Mouse (Mus musculus): ENCODE measurements around the gene Clstn1. TPM values are rescaled to one million over a fixed set of nuclear protein-coding genes. Genes with fewer than 3 reads are reported as not detected.
A peak's percentile ranks its signal among the peaks of the same experiment; 100 is the strongest.

Clstn1 gene
- polyA plus RNA-seq, 1 experiment from 2014 or later: 22.7 TPM

- ATAC-seq: no peak
- Histone ChIP-seq H3K4me2 (no peak overlapping the region), H3K9ac (no peak overlapping the region), H3K27ac (no peak overlapping the region), H3K4me3 (no peak overlapping the region), H3K4me1 (peaks cover 46% of the 10 kb centered on the region), H3K36me3 (ENCODE audit: poor library complexity, severe bottlenecking) (peaks cover 9% of the 10 kb centered on the region), H3K9me3 (replicated peaks) (no peaks in the 10 kb centered on the region), H3K27me3 (no peaks in the 10 kb centered on the region)
- WGBS: 89% methylated on average over 5 of the region's 5 CpGs
Measured at GRCm38 (mm10) chr4:149623711-149624110, 37.4 kb downstream of the Clstn1 start.

- no peak overlapping the region for H3K4me3 ChIP-seq
- WGBS: 18% methylated on average over 17 of the region's 17 CpGs
- H3K27me3 ChIP-seq: no peaks in the 10 kb centered on the region
- peak overlapping the region; percentile 10; the same call in 1 of the 2 replicates for H3K27ac ChIP-seq
- peaks cover 30% of the 10 kb centered on the region for H3K36me3 ChIP-seq (ENCODE audit: poor library complexity, severe bottlenecking)
- no peak for ATAC-seq
- H3K4me2 ChIP-seq: peak overlapping the region; percentile 39; the same call in 1 of the 2 replicates
- no peaks in the 10 kb centered on the region for H3K9me3 ChIP-seq (replicated peaks)
- peaks cover 31% of the 10 kb centered on the region for H3K4me1 ChIP-seq
- peak overlapping the region; percentile 23; the same call in 1 of the 2 replicates for H3K9ac ChIP-seq
Measured at GRCm38 (mm10) chr4:149626809-149627208, 40.5 kb downstream of the Clstn1 start.

DNA sequence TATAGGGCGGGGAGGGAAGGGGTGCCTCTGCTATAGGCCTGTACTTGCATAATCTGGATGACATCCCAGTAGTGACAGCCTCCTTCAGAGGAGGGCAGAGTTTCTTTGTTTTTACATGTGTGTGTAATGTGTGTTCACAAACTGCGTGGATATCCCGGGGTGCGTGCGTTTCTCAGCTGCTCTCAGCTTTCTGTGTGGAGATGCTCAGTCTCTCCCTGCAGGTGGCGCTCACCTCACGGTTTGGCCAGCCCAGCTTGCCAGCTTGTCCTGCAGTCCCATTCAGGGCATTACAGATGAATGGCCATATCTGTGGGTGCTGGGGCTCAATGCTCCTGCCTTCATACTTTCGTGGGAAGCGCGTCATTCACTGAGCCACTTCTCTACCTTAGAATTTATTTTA, 42.1 kb downstream of the Clstn1 start:
- Histone ChIP-seq H3K9ac (no peak overlapping the region), H3K27ac (no peak overlapping the region), H3K9me3 (replicated peaks) (no peaks in the 10 kb centered on the region), H3K4me1 (peaks cover 29% of the 10 kb centered on the region), H3K4me3 (no peak overlapping the region), H3K4me2 (no peak overlapping the region), H3K27me3 (no peaks in the 10 kb centered on the region), H3K36me3 (ENCODE audit: poor library complexity, severe bottlenecking) (peaks cover 43% of the 10 kb centered on the region)
- ATAC-seq: no peak
- WGBS: 80% methylated on average over 10 of the region's 10 CpGs

- Histone ChIP-seq H3K4me2 (no peak overlapping the region), H3K27ac (no peak overlapping the region), H3K27me3 (no peaks in the 10 kb centered on the region), H3K36me3 (ENCODE audit: poor library complexity, severe bottlenecking) (peaks cover 48% of the 10 kb centered on the region), H3K4me1 (peaks cover 29% of the 10 kb centered on the region), H3K4me3 (no peak overlapping the region), H3K9ac (no peak overlapping the region), H3K9me3 (replicated peaks) (no peaks in the 10 kb centered on the region)
- 61% methylated on average over 9 of the region's 9 CpGs for WGBS
- no peak for ATAC-seq
Measured at GRCm38 (mm10) chr4:149628810-149629209, 42.5 kb downstream of the Clstn1 start.

- Histone ChIP-seq H3K27ac (no peak overlapping the region), H3K4me2 (no peak overlapping the region), H3K4me3 (no peak overlapping the region), H3K27me3 (no peaks in the 10 kb centered on the region), H3K4me1 (no peaks in the 10 kb centered on the region), H3K36me3 (ENCODE audit: poor library complexity, severe bottlenecking) (peaks cover 81% of the 10 kb centered on the region), H3K9ac (no peak overlapping the region), H3K9me3 (replicated peaks) (no peaks in the 10 kb centered on the region)
- 88% methylated on average over 9 of the region's 9 CpGs for WGBS
- ATAC-seq: no peak
Measured at GRCm38 (mm10) chr4:149632670-149633307, 46.5 kb downstream of the Clstn1 start.

DNA sequence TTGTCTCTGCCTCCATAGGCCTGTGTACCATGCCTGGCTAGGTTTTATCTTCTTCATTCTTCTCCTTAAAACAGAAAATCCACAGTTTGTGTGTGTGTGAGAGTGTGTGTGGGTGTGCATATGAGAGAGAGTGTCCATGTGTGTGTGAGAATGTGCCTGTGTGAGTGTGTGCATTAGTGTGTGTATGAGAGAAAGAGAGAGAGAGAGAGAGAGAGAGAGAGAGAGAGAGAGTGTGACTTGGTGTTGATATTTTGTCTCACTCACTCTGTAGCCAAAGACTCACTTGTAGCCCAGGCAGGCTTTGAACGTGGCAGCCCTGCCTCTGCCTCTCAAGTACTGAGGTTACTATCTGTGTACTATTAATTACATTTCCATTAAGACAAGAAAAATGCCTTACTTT, 47.9 kb downstream of the Clstn1 start:
- Histone ChIP-seq H3K36me3 (ENCODE audit: poor library complexity, severe bottlenecking) (peaks cover 88% of the 10 kb centered on the region), H3K27me3 (no peaks in the 10 kb centered on the region), H3K27ac (no peak overlapping the region), H3K4me2 (no peak overlapping the region), H3K4me3 (no peak overlapping the region), H3K4me1 (no peaks in the 10 kb centered on the region), H3K9me3 (replicated peaks) (no peaks in the 10 kb centered on the region), H3K9ac (no peak overlapping the region)
- ATAC-seq: no peak
- WGBS: 95% methylated on average over 1 of the region's 1 CpGs

DNA sequence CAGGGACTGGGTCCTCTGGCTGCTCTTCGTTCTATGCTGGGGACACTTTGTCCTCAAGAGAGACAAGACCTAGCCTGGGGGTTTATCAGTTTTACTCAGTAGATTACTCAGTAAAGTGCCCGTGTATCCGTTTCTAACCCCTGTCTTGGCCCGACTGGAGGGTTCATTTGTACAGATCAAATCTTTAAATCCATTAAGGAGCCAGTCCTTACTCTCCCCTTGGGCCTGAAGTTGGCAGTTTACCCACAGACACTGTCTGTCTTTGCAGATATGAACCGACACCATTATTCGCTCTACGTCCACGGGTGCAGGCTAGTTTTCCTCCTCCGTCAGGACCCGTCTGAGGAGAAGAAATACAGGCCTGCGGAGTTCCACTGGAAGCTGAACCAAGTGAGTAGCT, 48.7 kb downstream of the Clstn1 start:
- Histone ChIP-seq H3K4me3 (no peak overlapping the region), H3K4me1 (no peaks in the 10 kb centered on the region), H3K9me3 (replicated peaks) (no peaks in the 10 kb centered on the region), H3K9ac (no peak overlapping the region), H3K27me3 (no peaks in the 10 kb centered on the region), H3K36me3 (ENCODE audit: poor library complexity, severe bottlenecking) (peaks cover 90% of the 10 kb centered on the region), H3K4me2 (no peak overlapping the region), H3K27ac (no peak overlapping the region)
- no peak for ATAC-seq
- WGBS: 96% methylated on average over 11 of the region's 11 CpGs

DNA sequence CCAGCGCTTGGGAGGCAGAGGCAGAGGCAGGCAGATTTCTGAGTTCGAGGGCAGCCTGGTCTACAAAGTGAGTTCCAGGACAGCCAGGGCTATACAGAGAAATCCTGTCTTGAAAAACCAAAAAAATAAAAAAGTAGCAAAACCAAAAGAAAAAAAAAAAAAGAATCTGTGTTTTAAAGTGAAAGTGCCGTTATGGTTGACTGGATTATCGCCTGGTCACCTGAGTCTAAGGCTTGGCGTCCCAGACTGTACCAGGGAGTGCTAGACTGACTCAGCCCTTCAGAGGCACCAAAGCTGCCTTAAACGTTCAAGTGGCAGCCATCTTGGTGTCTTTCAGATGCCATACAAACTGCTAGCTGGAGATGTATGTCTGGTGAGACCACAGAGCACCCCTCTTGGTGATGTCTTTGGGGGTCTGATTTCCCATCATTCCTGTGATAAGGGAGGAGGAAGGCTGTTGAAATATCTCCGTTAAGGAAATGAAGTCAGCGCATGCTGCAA, 49.7 kb downstream of the Clstn1 start:
- 91% methylated on average over 8 of the region's 8 CpGs for WGBS
- no peak overlapping the region for H3K27ac ChIP-seq
- no peak overlapping the region for H3K4me2 ChIP-seq
- no peak overlapping the region for H3K9ac ChIP-seq
- H3K4me1 ChIP-seq: no peaks in the 10 kb centered on the region
- no peak overlapping the region for H3K4me3 ChIP-seq
- peaks cover 90% of the 10 kb centered on the region for H3K36me3 ChIP-seq (ENCODE audit: poor library complexity, severe bottlenecking)
- H3K27me3 ChIP-seq: no peaks in the 10 kb centered on the region
- ATAC-seq: no peak
- no peaks in the 10 kb centered on the region for H3K9me3 ChIP-seq (replicated peaks)

DNA sequence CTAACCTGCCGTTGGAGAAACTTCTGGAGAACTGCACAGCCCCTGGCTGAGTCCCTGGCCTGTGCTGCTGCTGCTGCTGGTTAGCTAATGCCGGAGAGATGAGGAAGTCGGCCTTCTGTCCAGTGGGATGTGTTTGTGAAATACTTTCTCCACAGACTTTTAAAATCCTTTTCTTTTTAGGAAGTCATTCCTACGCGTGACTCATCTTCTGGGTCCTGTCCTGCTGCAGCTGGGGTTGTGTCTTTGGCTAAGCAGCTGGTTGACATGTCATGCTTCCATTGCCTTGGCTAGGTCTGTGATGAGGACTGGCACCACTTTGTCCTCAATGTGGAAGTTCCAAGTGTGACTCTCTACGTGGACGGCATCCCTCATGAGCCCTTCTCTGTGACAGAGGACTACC, 51.7 kb downstream of the Clstn1 start:
- no peak for ATAC-seq
- Histone ChIP-seq H3K4me2 (no peak overlapping the region), H3K4me3 (no peak overlapping the region), H3K9ac (no peak overlapping the region), H3K36me3 (ENCODE audit: poor library complexity, severe bottlenecking) (peaks cover 92% of the 10 kb centered on the region), H3K9me3 (replicated peaks) (no peaks in the 10 kb centered on the region), H3K27me3 (no peaks in the 10 kb centered on the region), H3K27ac (no peak overlapping the region), H3K4me1 (no peaks in the 10 kb centered on the region)
- WGBS: 92% methylated on average over 7 of the region's 7 CpGs

GRCm38 (mm10) chr4:149640831-149641230, 54.6 kb downstream of the Clstn1 start:
- no peak for ATAC-seq
- no peaks in the 10 kb centered on the region for H3K4me1 ChIP-seq
- 63% methylated on average over 9 of the region's 9 CpGs for WGBS

GRCm38 (mm10) chr4:149641400-149641799, 55.1 kb downstream of the Clstn1 start:
- no peak overlapping the region for H3K27ac ChIP-seq
- H3K36me3 ChIP-seq (ENCODE audit: poor library complexity, severe bottlenecking): peaks cover 92% of the 10 kb centered on the region
- no peak for ATAC-seq
- no peaks in the 10 kb centered on the region for H3K4me1 ChIP-seq
- H3K4me2 ChIP-seq: no peak overlapping the region
- H3K4me3 ChIP-seq: no peak overlapping the region
- H3K27me3 ChIP-seq: no peaks in the 10 kb centered on the region
- H3K9me3 ChIP-seq (replicated peaks): no peaks in the 10 kb centered on the region
- no peak overlapping the region for H3K9ac ChIP-seq
- WGBS: 87% methylated on average over 8 of the region's 8 CpGs

More at GRCm38 (mm10) chr4:149640831-149641230, 54.6 kb downstream of the Clstn1 start:
- H3K4me2 ChIP-seq: no peak overlapping the region
- no peaks in the 10 kb centered on the region for H3K9me3 ChIP-seq (replicated peaks)
- H3K27ac ChIP-seq: no peak overlapping the region
- no peaks in the 10 kb centered on the region for H3K27me3 ChIP-seq
- no peak overlapping the region for H3K9ac ChIP-seq
- H3K36me3 ChIP-seq (ENCODE audit: poor library complexity, severe bottlenecking): peaks cover 92% of the 10 kb centered on the region
- H3K4me3 ChIP-seq: no peak overlapping the region

- H3K9ac ChIP-seq: no peak overlapping the region
- no peaks in the 10 kb centered on the region for H3K4me1 ChIP-seq
- H3K27ac ChIP-seq: no peak overlapping the region
- no peak overlapping the region for H3K4me3 ChIP-seq
- no peaks in the 10 kb centered on the region for H3K27me3 ChIP-seq
- peaks cover 92% of the 10 kb centered on the region for H3K36me3 ChIP-seq (ENCODE audit: poor library complexity, severe bottlenecking)
- no peak for ATAC-seq
- WGBS: 93% methylated on average over 5 of the region's 5 CpGs
- no peak overlapping the region for H3K4me2 ChIP-seq
- H3K9me3 ChIP-seq (replicated peaks): no peaks in the 10 kb centered on the region
Measured at GRCm38 (mm10) chr4:149641956-149642355, 55.7 kb downstream of the Clstn1 start.

DNA sequence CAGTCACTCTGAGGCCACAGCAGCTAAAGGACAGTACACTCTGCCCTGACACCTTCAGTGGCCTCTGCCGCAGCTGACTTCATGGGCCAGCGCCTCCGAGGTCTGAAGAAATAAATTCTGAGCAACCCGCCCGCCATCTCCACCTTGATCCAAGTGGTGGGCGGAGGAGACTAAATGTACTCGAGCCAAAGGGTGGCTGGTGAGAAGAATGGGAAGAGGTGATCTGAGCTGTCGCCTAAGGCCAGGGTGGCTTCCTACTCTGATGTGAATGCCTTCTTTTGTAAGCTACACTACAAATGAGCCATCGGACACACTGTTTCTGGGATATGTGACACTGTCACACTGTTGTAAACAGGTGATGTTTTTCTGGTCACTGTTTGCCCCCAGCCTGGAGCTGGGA, 59.5 kb downstream of the Clstn1 start:
- H3K4me3 ChIP-seq: no peak overlapping the region
- no peak overlapping the region for H3K27ac ChIP-seq
- H3K4me2 ChIP-seq: no peak overlapping the region
- peaks cover 93% of the 10 kb centered on the region for H3K36me3 ChIP-seq (ENCODE audit: poor library complexity, severe bottlenecking)
- no peak overlapping the region for H3K9ac ChIP-seq
- H3K27me3 ChIP-seq: no peaks in the 10 kb centered on the region
- no peaks in the 10 kb centered on the region for H3K9me3 ChIP-seq (replicated peaks)
- ATAC-seq: no peak
- no peaks in the 10 kb centered on the region for H3K4me1 ChIP-seq
- WGBS: 97% methylated on average over 9 of the region's 9 CpGs

Measured in forebrain, embryonic 13.5 days (tissue).